Mouse (Mus musculus): ENCODE measurements around the gene Rab11b. TPM values are rescaled to one million over a fixed set of nuclear protein-coding genes. Genes with fewer than 3 reads are reported as not detected.
"Not testable (repeated sequence)": the region's sequence is repeated elsewhere in the genome, so short reads cannot be mapped to it uniquely, and the experiment has no call there.

Gene Rab11b
- polyA plus RNA-seq, 1 experiment from 2014 or later, result 346 TPM

- peaks cover 45% of the 10 kb centered on the region for H3K4me1 ChIP-seq
- H3K4me3 ChIP-seq, result no peak overlapping the region
- no peaks in the 10 kb centered on the region for H3K9me3 ChIP-seq
- H3K27ac ChIP-seq, result no peak overlapping the region
- DNase-seq (ENCODE audit: extremely low spot score, low spot score), result no peak
- 91% methylated on average over 3 of the region's 3 CpGs for WGBS
- H3K27me3 ChIP-seq (ENCODE audit: poor library complexity, severe bottlenecking), result no peaks in the 10 kb centered on the region
- H3K36me3 ChIP-seq (replicated peaks), result peaks cover 67% of the 10 kb centered on the region
Observed at GRCm38 (mm10) chr17:33756108-33756790, 4.1 kb downstream of the Rab11b start.

GRCm38 (mm10) chr17:33755418-33756107 is 4.8 kb downstream of the Rab11b start:
- Histone ChIP-seq H3K27me3 (ENCODE audit: poor library complexity, severe bottlenecking) (no peaks in the 10 kb centered on the region), H3K4me1 (peaks cover 45% of the 10 kb centered on the region), H3K36me3 (replicated peaks) (peaks cover 74% of the 10 kb centered on the region), H3K9me3 (no peaks in the 10 kb centered on the region), H3K4me3 (no peak overlapping the region), H3K27ac (no peak overlapping the region)
- no peak for DNase-seq (ENCODE audit: extremely low spot score, low spot score)
- 93% methylated on average over 10 of the region's 10 CpGs for WGBS

- 70% methylated on average over 1 of the region's 1 CpGs for WGBS
- H3K4me1 ChIP-seq, result peaks cover 43% of the 10 kb centered on the region
Observed at GRCm38 (mm10) chr17:33754656-33755055, 5.7 kb downstream of the Rab11b start.

GRCm38 (mm10) chr17:33752297-33752696 is 8.0 kb downstream of the Rab11b start:
- DNase-seq (ENCODE audit: extremely low spot score, low spot score), result no peak
- Histone ChIP-seq H3K27ac (no peak overlapping the region), H3K4me3 (no peak overlapping the region), H3K4me1 (peaks cover 20% of the 10 kb centered on the region), H3K9me3 (no peaks in the 10 kb centered on the region), H3K36me3 (replicated peaks) (peaks cover 90% of the 10 kb centered on the region), H3K27me3 (ENCODE audit: poor library complexity, severe bottlenecking) (no peaks in the 10 kb centered on the region)
- WGBS, result 95% methylated on average over 2 of the region's 2 CpGs

More at GRCm38 (mm10) chr17:33754656-33755055, 5.7 kb downstream of the Rab11b start:
- Histone ChIP-seq H3K4me3 (no peak overlapping the region), H3K27ac (no peak overlapping the region), H3K9me3 (no peaks in the 10 kb centered on the region), H3K27me3 (ENCODE audit: poor library complexity, severe bottlenecking) (no peaks in the 10 kb centered on the region), H3K36me3 (replicated peaks) (peaks cover 83% of the 10 kb centered on the region)
- no peak for DNase-seq (ENCODE audit: extremely low spot score, low spot score)

- Histone ChIP-seq H3K27me3 (ENCODE audit: poor library complexity, severe bottlenecking) (no peaks in the 10 kb centered on the region), H3K36me3 (replicated peaks) (peaks cover 88% of the 10 kb centered on the region), H3K4me1 (peaks cover 10% of the 10 kb centered on the region), H3K9me3 (no peaks in the 10 kb centered on the region), H3K27ac (no peak overlapping the region), H3K4me3 (no peak overlapping the region)
- DNase-seq (ENCODE audit: extremely low spot score, low spot score), result no peak
Observed at GRCm38 (mm10) chr17:33751181-33751580, 9.1 kb downstream of the Rab11b start.

- H3K4me1 ChIP-seq, result no peaks in the 10 kb centered on the region
- H3K4me3 ChIP-seq, result no peak overlapping the region
- no peak for DNase-seq (ENCODE audit: extremely low spot score, low spot score)
- 97% methylated on average over 5 of the region's 5 CpGs for WGBS
- H3K27me3 ChIP-seq (ENCODE audit: poor library complexity, severe bottlenecking), result no peaks in the 10 kb centered on the region
- H3K27ac ChIP-seq, result no peak overlapping the region
- no peaks in the 10 kb centered on the region for H3K9me3 ChIP-seq
- H3K36me3 ChIP-seq (replicated peaks), result peaks cover 90% of the 10 kb centered on the region
Observed at GRCm38 (mm10) chr17:33749451-33749850, 10.9 kb downstream of the Rab11b start.

- H3K27me3 ChIP-seq (ENCODE audit: poor library complexity, severe bottlenecking), result no peaks in the 10 kb centered on the region
- WGBS, result 83% methylated on average over 2 of the region's 2 CpGs
- no peak overlapping the region for H3K4me3 ChIP-seq
- H3K27ac ChIP-seq, result no peak overlapping the region
- H3K9me3 ChIP-seq, result no peaks in the 10 kb centered on the region; the same call in 1 of the 2 replicates
- peaks cover 61% of the 10 kb centered on the region for H3K36me3 ChIP-seq (replicated peaks)
- H3K4me1 ChIP-seq, result 0 out of 2 replicates have a peak, but pooled peaks cover 3% of the 10 kb centered on the region
- DNase-seq (ENCODE audit: extremely low spot score, low spot score), result no peak
Observed at GRCm38 (mm10) chr17:33746011-33746410, 14.3 kb downstream of the Rab11b start.

GRCm38 (mm10) chr17:33744686-33745384 is 15.5 kb downstream of the Rab11b start:
- no peaks in the 10 kb centered on the region for H3K27me3 ChIP-seq (ENCODE audit: poor library complexity, severe bottlenecking)
- H3K36me3 ChIP-seq (replicated peaks), result peaks cover 49% of the 10 kb centered on the region
- 93% methylated on average over 5 of the region's 5 CpGs for WGBS
- H3K27ac ChIP-seq, result no peak overlapping the region
- no peak for DNase-seq (ENCODE audit: extremely low spot score, low spot score)
- no peak overlapping the region for H3K4me3 ChIP-seq
- no peaks in the 10 kb centered on the region; the same call in 1 of the 2 replicates for H3K9me3 ChIP-seq
- H3K4me1 ChIP-seq, result 0 out of 2 replicates have a peak, but pooled peaks cover 3% of the 10 kb centered on the region

- 90% methylated on average over 1 of the region's 1 CpGs for WGBS
Observed at GRCm38 (mm10) chr17:33742420-33742819, 17.9 kb downstream of the Rab11b start.

GRCm38 (mm10) chr17:33733526-33733925 is 26.8 kb downstream of the Rab11b start:
- H3K9me3 ChIP-seq, result peaks cover 10% of the 10 kb centered on the region; the same call in 1 of the 2 replicates
- not testable (repeated sequence) for DNase-seq (ENCODE audit: extremely low spot score, low spot score); H3K4me3 ChIP-seq; H3K27me3 ChIP-seq (ENCODE audit: poor library complexity, severe bottlenecking); H3K4me1 ChIP-seq; H3K27ac ChIP-seq; H3K36me3 ChIP-seq (replicated peaks)
- 90% methylated on average over 10 of the region's 10 CpGs for WGBS

More at GRCm38 (mm10) chr17:33742420-33742819, 17.9 kb downstream of the Rab11b start:
- H3K9me3 ChIP-seq, result no peaks in the 10 kb centered on the region; the same call in 1 of the 2 replicates
- H3K27me3 ChIP-seq (ENCODE audit: poor library complexity, severe bottlenecking), result no peaks in the 10 kb centered on the region
- 0 out of 2 replicates have a peak, but pooled peaks cover 3% of the 10 kb centered on the region for H3K4me1 ChIP-seq
- no peak for DNase-seq (ENCODE audit: extremely low spot score, low spot score)
- H3K27ac ChIP-seq, result no peak overlapping the region
- H3K36me3 ChIP-seq (replicated peaks), result peaks cover 25% of the 10 kb centered on the region
- no peak overlapping the region for H3K4me3 ChIP-seq

GRCm38 (mm10) chr17:33732556-33733083 is 27.7 kb downstream of the Rab11b start:
- not testable (repeated sequence) for H3K27ac ChIP-seq; H3K4me3 ChIP-seq; H3K27me3 ChIP-seq (ENCODE audit: poor library complexity, severe bottlenecking); H3K36me3 ChIP-seq (replicated peaks); DNase-seq (ENCODE audit: extremely low spot score, low spot score); H3K4me1 ChIP-seq
- H3K9me3 ChIP-seq, result peaks cover 10% of the 10 kb centered on the region; the same call in 1 of the 2 replicates
- WGBS, result 83% methylated on average over 9 of the region's 9 CpGs

- H3K27me3 ChIP-seq (ENCODE audit: poor library complexity, severe bottlenecking), result no peaks in the 10 kb centered on the region
- H3K27ac ChIP-seq, result no peak overlapping the region
- no peak for DNase-seq (ENCODE audit: extremely low spot score, low spot score)
- H3K36me3 ChIP-seq (replicated peaks), result no peaks in the 10 kb centered on the region
- H3K4me3 ChIP-seq, result no peak overlapping the region
- H3K9me3 ChIP-seq, result peaks cover 11% of the 10 kb centered on the region
- WGBS, result 79% methylated on average over 2 of the region's 2 CpGs
- H3K4me1 ChIP-seq, result no peaks in the 10 kb centered on the region
Observed at GRCm38 (mm10) chr17:33729215-33729614, 31.1 kb downstream of the Rab11b start.

Measured in forebrain, embryonic 10.5 days (tissue).